Mouse (Mus musculus): ENCODE results near the gene Ranbp6. TPM values are rescaled to one million over a fixed set of nuclear protein-coding genes. Genes with fewer than 3 reads are reported as not detected.

Ranbp6 gene
- polyA plus RNA-seq, 1 experiment from 2014 or later, result 35.8 TPM

DNA sequence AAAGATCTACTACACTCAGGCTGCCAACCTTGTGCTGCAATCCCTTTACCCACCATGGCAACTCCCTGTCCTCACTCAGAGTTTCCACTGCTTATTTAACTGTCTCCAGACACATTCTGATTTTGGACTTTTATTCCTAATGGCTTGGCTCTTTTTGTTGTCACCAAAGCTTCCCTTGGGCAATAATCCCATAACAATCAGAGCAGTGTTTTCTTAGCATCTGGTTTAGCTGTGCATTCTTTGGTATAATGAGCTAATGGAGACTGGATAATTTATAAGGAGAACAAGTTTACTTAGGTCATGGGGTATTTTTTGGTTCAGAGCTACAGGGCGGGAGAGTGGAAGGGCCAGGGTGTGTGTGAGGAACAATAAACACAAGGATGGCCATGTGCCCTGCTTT lies 25.4 kb upstream of the Ranbp6 start:
- WGBS, result 42% methylated on average over 1 of the region's 1 CpGs
- Histone ChIP-seq H3K4me2 (no peak overlapping the region), H3K27me3 (peaks cover 30% of the 10 kb centered on the region), H3K9ac (no peak overlapping the region), H3K4me3 (no peak overlapping the region), H3K4me1 (peaks cover 4% of the 10 kb centered on the region), H3K9me3 (replicated peaks) (no peaks in the 10 kb centered on the region), H3K36me3 (ENCODE audit: poor library complexity, severe bottlenecking) (no peaks in the 10 kb centered on the region), H3K27ac (no peak overlapping the region)
- no peak for ATAC-seq

DNA sequence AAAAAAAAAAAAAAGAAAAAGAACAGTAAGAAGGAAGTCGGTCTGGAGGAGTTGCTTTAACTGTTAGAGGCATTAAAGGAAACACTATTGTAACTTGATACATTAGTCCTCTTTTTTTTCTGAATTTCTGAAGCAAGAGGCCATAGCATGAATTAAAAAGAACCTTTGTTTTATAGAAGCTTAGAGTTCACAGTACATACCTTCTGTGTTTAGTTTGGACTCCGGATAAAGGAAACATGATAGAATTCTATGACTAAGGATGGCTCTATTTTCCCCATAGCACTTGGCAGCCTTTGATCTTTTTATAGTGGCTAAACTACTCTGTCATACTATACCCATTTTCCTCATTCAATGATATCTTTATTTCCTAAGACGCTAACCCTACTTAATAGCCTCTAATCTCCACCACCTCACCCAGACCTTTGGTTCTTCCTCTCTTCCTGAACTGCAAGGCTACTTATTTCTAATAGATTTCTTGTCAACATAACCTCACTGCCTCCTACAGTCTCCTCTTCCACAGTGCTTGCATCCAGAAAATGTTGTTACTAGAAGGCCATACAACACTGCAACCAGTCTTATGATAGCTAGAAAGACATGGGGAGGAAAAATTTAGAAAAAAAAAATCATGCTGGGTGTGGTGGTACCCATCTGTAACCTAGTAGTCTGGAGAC lies 22.7 kb upstream of the Ranbp6 start:
- Histone ChIP-seq H3K4me1 (no peaks in the 10 kb centered on the region), H3K27me3 (peaks cover 15% of the 10 kb centered on the region), H3K4me2 (no peak overlapping the region), H3K4me3 (no peak overlapping the region), H3K9ac (no peak overlapping the region), H3K27ac (no peak overlapping the region), H3K9me3 (replicated peaks) (no peaks in the 10 kb centered on the region), H3K36me3 (ENCODE audit: poor library complexity, severe bottlenecking) (no peaks in the 10 kb centered on the region)
- no peak for ATAC-seq
- WGBS, result 76% methylated on average over 3 of the region's 3 CpGs

DNA sequence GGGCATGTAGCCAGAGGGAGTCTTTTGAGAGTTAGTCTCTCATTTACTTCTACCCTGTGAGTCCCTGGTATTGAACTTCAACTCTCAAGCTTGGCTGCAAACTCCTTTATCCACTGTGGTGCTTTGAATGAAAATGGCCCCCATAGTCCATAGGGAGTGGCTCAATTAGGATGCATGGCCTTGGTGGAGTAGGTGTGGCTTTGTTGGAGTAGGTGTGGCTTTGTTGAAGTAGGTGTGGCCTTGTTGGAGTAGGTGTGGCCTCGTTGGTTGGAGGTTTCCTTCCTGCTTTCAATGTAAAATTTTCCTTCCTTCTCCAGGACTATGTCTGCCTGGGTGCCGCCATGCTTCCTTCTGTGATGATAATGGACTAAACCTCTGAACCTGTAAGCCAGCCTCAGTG lies 18.1 kb upstream of the Ranbp6 start:
- no peak overlapping the region for H3K4me3 ChIP-seq
- no peak overlapping the region for H3K9ac ChIP-seq
- 81% methylated on average over 2 of the region's 2 CpGs for WGBS
- ATAC-seq, result no peak
- no peaks in the 10 kb centered on the region for H3K4me1 ChIP-seq
- no peaks in the 10 kb centered on the region for H3K9me3 ChIP-seq (replicated peaks)
- H3K27me3 ChIP-seq, result no peaks in the 10 kb centered on the region
- H3K4me2 ChIP-seq, result no peak overlapping the region
- no peak overlapping the region for H3K27ac ChIP-seq
- H3K36me3 ChIP-seq (ENCODE audit: poor library complexity, severe bottlenecking), result no peaks in the 10 kb centered on the region

- Histone ChIP-seq H3K4me1 (no peaks in the 10 kb centered on the region), H3K36me3 (ENCODE audit: poor library complexity, severe bottlenecking) (no peaks in the 10 kb centered on the region), H3K27me3 (0 out of 2 replicates have a peak, but pooled peaks cover 2% of the 10 kb centered on the region), H3K4me3 (no peak overlapping the region), H3K4me2 (no peak overlapping the region), H3K27ac (no peak overlapping the region), H3K9ac (no peak overlapping the region), H3K9me3 (replicated peaks) (no peaks in the 10 kb centered on the region)
- WGBS, result 86% methylated on average over 5 of the region's 5 CpGs
- no peak for ATAC-seq
These were observed 15.8 kb upstream of the Ranbp6 start for GRCm38 (mm10) chr19:29828558-29828957.

DNA sequence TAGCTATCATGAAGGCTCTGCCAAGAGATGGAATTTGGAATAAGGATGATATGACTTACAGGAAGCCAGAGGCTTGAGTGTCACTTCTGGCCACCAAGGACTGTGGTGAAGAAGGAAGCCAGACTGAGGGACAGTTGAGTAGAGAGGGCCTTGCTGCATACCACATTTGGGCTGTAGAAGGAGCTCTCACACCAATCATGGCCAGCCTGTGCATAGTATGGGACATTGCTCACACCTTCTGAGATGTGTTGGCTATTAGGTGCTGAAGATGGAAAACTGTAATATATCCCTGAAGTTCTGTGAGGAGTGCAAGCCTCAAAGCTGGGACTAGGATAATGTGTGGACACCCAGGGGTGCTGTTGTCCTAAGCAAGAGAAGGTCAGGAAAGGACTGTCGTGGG lies 13.9 kb upstream of the Ranbp6 start:
- Histone ChIP-seq H3K9ac (no peak overlapping the region), H3K27ac (no peak overlapping the region), H3K4me3 (no peak overlapping the region), H3K9me3 (replicated peaks) (no peaks in the 10 kb centered on the region), H3K4me1 (no peaks in the 10 kb centered on the region), H3K36me3 (ENCODE audit: poor library complexity, severe bottlenecking) (no peaks in the 10 kb centered on the region), H3K4me2 (no peak overlapping the region), H3K27me3 (0 out of 2 replicates have a peak, but pooled peaks cover 4% of the 10 kb centered on the region)
- 89% methylated on average over 1 of the region's 1 CpGs for WGBS
- peak; percentile 58; the same call in 1 of the 2 replicates for ATAC-seq

DNA sequence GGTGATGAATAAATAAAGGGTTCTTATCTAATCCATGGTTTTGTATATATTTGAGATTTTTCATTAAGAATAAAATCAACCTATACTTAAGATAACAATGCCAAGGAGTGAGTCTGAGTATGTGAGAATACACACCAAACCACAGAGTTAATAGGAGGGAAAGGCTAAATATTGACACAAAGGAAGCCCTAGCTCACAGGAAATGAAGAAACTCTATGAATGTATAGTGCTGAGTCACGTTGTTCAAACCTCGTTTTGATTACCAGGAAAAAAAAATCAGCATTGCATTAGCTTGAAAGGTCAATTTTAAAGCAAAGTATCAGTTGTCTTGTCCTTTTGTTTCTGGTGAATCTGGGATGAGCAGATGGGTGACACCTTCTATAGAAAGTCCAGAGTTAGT lies 12.2 kb upstream of the Ranbp6 start:
- no peak for ATAC-seq
- H3K36me3 ChIP-seq (ENCODE audit: poor library complexity, severe bottlenecking), result no peaks in the 10 kb centered on the region
- WGBS, result 66% methylated on average over 2 of the region's 2 CpGs

GRCm38 (mm10) chr19:29824034-29824700 lies 11.4 kb upstream of the Ranbp6 start:
- Histone ChIP-seq H3K27me3 (0 out of 2 replicates have a peak, but pooled peaks cover 4% of the 10 kb centered on the region), H3K4me3 (no peak overlapping the region), H3K9me3 (replicated peaks) (no peaks in the 10 kb centered on the region), H3K4me2 (no peak overlapping the region), H3K36me3 (ENCODE audit: poor library complexity, severe bottlenecking) (no peaks in the 10 kb centered on the region), H3K4me1 (no peaks in the 10 kb centered on the region), H3K9ac (no peak overlapping the region), H3K27ac (no peak overlapping the region)
- ATAC-seq, result peak; percentile 43; the same call in 1 of the 2 replicates
- WGBS, result 47% methylated on average over 6 of the region's 6 CpGs

More for the DNA sequence above, 12.2 kb upstream of the Ranbp6 start:
- Histone ChIP-seq H3K27me3 (0 out of 2 replicates have a peak, but pooled peaks cover 4% of the 10 kb centered on the region), H3K4me3 (no peak overlapping the region), H3K9me3 (replicated peaks) (no peaks in the 10 kb centered on the region), H3K27ac (no peak overlapping the region), H3K4me1 (no peaks in the 10 kb centered on the region), H3K4me2 (no peak overlapping the region), H3K9ac (no peak overlapping the region)

- Histone ChIP-seq H3K9me3 (replicated peaks) (no peaks in the 10 kb centered on the region), H3K36me3 (ENCODE audit: poor library complexity, severe bottlenecking) (no peaks in the 10 kb centered on the region), H3K4me1 (no peaks in the 10 kb centered on the region), H3K4me2 (no peak overlapping the region), H3K4me3 (no peak overlapping the region), H3K27ac (no peak overlapping the region), H3K27me3 (0 out of 2 replicates have a peak, but pooled peaks cover 4% of the 10 kb centered on the region), H3K9ac (no peak overlapping the region)
- WGBS, result 70% methylated on average over 12 of the region's 12 CpGs
- no peak for ATAC-seq
These were observed 10.8 kb upstream of the Ranbp6 start for GRCm38 (mm10) chr19:29823456-29824010.

- no peak overlapping the region for H3K4me2 ChIP-seq
- H3K9me3 ChIP-seq (replicated peaks), result no peaks in the 10 kb centered on the region
- no peaks in the 10 kb centered on the region for H3K36me3 ChIP-seq (ENCODE audit: poor library complexity, severe bottlenecking)
- H3K4me1 ChIP-seq, result 0 out of 2 replicates have a peak, but pooled peaks cover 3% of the 10 kb centered on the region
- no peak overlapping the region for H3K27ac ChIP-seq
- H3K4me3 ChIP-seq, result no peak overlapping the region
- H3K27me3 ChIP-seq, result 0 out of 2 replicates have a peak, but pooled peaks cover 4% of the 10 kb centered on the region
- no peak overlapping the region for H3K9ac ChIP-seq
- 0 out of 2 replicates have a peak, but pooled peaks have one; percentile 33 for ATAC-seq
These were observed 8.2 kb upstream of the Ranbp6 start for GRCm38 (mm10) chr19:29820966-29821365.

- Histone ChIP-seq H3K9ac (no peak overlapping the region), H3K4me1 (peaks cover 40% of the 10 kb centered on the region), H3K27me3 (no peaks in the 10 kb centered on the region), H3K36me3 (ENCODE audit: poor library complexity, severe bottlenecking) (peaks cover 30% of the 10 kb centered on the region), H3K4me2 (no peak overlapping the region), H3K9me3 (replicated peaks) (no peaks in the 10 kb centered on the region), H3K4me3 (no peak overlapping the region), H3K27ac (no peak overlapping the region)
- 94% methylated on average over 5 of the region's 5 CpGs for WGBS
- ATAC-seq, result no peak
These were observed 2.8 kb downstream of the Ranbp6 start for GRCm38 (mm10) chr19:29810022-29810421.

GRCm38 (mm10) chr19:29805917-29806785 lies 6.6 kb downstream of the Ranbp6 start, which contains the start of gene 9930021J03Rik:
Gene 9930021J03Rik (minus strand): TSS chr19:29805989.
- H3K4me3 ChIP-seq, result peak within 1 kb of the TSS; percentile 94
- no peaks in the 10 kb centered on the region for H3K27me3 ChIP-seq
- H3K4me2 ChIP-seq, result peak within 1 kb of the TSS; percentile 90
- no peaks in the 10 kb centered on the region for H3K9me3 ChIP-seq (replicated peaks)
- ATAC-seq, result peak; percentile 95
- peak within 1 kb of the TSS; percentile 97 for H3K27ac ChIP-seq
- peaks cover 25% of the 10 kb centered on the region for H3K36me3 ChIP-seq (ENCODE audit: poor library complexity, severe bottlenecking)
- WGBS, result under 1% methylated on average over 61 of the region's 95 CpGs
- H3K9ac ChIP-seq, result peak within 1 kb of the TSS; percentile 92
- peaks cover 47% of the 10 kb centered on the region for H3K4me1 ChIP-seq
